Mouse (Mus musculus): Measurements from ENCODE around the gene Dop1a.

The Dop1a gene

GRCm38 (mm10) chr9:86466990-86467870 lies at the start of gene Dop1a:
Dop1a (plus strand) TSS chr9:86467154.
- peak; percentile 90 for DNase-seq (ENCODE audit: low spot score)

- no peak for DNase-seq (ENCODE audit: low spot score)
These were observed 49.0 kb upstream of the Dop1a start for GRCm38 (mm10) chr9:86417971-86418370.

GRCm38 (mm10) chr9:86419366-86419765 lies 47.6 kb upstream of the Dop1a start:
- DNase-seq (ENCODE audit: low spot score): no peak

DNA sequence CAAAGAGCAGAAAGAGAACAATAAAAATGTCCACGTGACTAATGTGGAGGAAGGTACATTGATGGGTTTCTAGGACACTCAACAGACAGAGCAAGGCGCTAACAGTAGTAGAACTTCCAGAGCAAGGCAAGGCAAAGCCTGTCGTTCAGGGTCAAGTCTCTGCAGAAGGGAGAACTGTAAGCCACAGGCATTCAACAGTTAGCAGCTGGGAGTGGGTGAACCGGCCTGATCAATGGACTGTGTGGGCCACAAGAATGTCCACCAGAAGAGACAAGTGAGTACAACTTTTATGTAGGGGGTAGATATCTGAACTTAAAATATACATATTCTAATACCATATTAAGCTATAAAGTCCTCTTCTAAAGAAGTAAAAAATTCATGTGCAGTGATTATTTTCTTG lies 43.6 kb upstream of the Dop1a start:
- DNase-seq (ENCODE audit: low spot score): no peak

DNA sequence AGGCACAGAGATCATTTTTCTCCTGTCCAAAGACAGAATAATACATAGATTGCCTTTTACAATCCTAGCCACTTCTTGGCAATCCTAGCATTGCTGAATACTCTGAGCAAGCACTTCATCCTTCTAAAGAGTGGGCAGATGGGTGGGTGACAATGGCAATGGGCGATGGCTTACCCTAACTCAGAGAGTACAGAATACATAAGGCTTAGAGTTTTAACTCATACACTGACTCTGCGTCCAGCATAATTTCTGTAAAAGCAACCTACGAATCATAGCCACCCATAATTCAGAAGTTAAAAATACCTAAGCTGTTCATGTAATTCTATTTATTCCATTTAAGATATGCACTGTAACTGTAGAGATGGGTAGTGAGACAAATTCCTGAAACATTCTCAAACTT lies 31.4 kb upstream of the Dop1a start:
- no peak for DNase-seq (ENCODE audit: low spot score)

DNA sequence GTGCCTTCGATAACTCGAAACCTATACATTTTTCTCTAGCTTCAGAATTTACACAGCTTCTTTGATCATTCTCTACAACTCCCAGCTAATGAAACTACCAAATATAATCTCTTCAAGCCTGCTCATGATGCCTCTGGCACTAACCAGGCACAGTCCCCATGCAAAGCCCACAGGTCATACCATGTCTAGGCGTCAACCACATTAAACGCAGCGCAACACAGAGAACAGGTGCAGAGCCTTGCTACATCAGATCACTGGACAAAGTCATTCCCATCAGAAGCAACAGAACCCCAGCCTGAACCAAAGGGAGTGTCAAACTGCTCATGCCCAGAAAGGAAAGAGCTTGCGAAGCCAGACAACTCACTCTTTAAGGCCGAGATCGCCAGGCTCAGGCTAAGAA lies 30.3 kb upstream of the Dop1a start:
- DNase-seq (ENCODE audit: low spot score): no peak

- no peak for DNase-seq (ENCODE audit: low spot score)
These were observed 28.5 kb upstream of the Dop1a start for GRCm38 (mm10) chr9:86438337-86439009.

GRCm38 (mm10) chr9:86442248-86442647 lies 24.7 kb upstream of the Dop1a start:
- no peak for DNase-seq (ENCODE audit: low spot score)

- DNase-seq (ENCODE audit: low spot score): no peak
These were observed 20.1 kb upstream of the Dop1a start for GRCm38 (mm10) chr9:86446847-86447246.

- DNase-seq (ENCODE audit: low spot score): no peak
These were observed 19.5 kb upstream of the Dop1a start for GRCm38 (mm10) chr9:86447431-86447830.

GRCm38 (mm10) chr9:86449581-86449980 lies 17.4 kb upstream of the Dop1a start:
- peak; percentile 55 for DNase-seq (ENCODE audit: low spot score)

DNA sequence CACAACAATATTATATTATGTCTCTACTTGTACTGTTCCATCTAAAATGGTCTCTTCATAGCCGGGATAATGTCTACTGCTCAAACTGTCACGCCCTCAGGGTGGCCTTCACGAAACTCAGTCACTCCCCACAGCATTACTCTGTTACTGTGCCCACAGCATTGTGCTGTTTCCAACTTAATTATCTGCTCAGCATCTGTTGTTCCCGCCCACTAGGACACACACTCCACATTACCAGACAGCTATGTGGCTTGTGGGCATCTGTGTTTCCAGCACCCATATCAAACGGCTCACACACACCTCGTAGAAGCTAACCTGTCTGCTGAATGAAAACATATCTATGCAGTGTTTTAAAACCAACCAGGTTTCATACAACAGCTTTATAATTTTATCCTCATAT lies 15.9 kb upstream of the Dop1a start:
- no peak for DNase-seq (ENCODE audit: low spot score)

DNA sequence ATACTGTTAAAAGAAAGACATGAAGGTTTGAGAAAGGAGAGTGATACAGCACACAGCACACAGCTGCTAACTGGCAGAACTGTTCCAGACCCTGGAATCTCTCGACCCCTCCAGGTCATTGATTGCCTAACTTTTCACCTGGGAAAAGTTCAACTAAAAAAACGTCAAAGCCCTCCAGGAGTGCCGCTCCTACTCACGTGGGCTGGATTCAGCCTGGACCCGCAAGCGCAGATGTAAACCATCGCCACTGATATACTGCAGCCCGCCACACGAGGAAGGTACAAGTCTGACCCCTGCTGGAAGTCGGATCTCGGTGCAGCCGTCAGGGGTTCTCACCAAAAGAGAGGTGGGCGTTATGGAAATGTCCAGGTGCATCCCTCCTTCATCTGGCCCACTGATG lies 15.3 kb upstream of the Dop1a start:
- DNase-seq (ENCODE audit: low spot score): peak; percentile 33

GRCm38 (mm10) chr9:86453626-86454025 lies 13.3 kb upstream of the Dop1a start:
- no peak for DNase-seq (ENCODE audit: low spot score)

DNA sequence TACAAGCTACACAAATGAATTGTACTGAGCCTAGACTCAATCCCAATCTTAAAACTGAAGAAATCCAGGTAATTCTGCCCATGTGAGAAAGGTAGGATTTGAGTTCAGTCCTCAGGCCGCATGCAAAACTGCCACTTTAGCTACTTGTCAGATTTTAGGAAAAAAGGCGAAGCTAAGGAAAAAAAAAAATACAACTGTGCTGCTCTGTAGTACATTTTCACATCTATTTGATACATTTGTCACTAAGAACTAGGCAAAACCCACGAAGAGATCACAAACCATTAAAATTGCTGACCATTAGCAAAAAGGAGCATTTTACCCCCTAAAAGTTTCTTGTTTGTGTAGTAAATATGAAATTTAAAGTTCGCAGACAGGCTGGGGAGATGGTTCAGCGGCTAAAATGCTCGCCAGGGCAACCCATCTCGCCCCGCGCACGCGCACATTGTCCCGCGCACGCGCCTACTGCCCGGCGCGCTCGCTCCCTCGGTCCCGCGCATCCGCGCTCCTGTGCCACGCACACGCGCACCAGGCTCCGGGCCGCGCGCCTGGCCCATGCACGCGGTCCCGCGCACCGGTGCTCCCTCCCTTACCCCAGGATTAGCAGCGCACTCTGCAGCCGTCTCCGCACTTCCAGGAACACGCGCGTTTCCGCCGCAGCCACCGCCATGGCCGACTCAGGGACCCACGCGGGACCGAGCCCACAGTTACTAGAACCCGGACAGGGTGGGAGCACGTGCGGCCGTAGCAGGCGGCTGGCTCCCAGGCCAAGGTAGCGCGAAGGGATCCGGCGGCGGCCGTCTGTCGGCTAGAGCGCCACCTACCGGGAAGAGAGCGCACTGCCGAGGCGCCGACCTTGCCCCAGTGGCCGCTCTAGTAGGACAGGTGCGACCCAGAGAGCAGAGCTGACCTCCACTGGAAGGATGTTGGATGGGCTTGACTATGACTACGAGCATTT lies 2.5 kb upstream of the Dop1a start, which contains the start of gene Ube2cbp:
Ube2cbp (minus strand) TSS at position 800 of the 955 bp plus-strand sequence.
- peak; percentile 81 for DNase-seq (ENCODE audit: low spot score)

- DNase-seq (ENCODE audit: low spot score): no peak
These were observed 9.0 kb downstream of the Dop1a start for GRCm38 (mm10) chr9:86475956-86476355.

- no peak for DNase-seq (ENCODE audit: low spot score)
These were observed 9.8 kb downstream of the Dop1a start for GRCm38 (mm10) chr9:86476763-86477162.

DNA sequence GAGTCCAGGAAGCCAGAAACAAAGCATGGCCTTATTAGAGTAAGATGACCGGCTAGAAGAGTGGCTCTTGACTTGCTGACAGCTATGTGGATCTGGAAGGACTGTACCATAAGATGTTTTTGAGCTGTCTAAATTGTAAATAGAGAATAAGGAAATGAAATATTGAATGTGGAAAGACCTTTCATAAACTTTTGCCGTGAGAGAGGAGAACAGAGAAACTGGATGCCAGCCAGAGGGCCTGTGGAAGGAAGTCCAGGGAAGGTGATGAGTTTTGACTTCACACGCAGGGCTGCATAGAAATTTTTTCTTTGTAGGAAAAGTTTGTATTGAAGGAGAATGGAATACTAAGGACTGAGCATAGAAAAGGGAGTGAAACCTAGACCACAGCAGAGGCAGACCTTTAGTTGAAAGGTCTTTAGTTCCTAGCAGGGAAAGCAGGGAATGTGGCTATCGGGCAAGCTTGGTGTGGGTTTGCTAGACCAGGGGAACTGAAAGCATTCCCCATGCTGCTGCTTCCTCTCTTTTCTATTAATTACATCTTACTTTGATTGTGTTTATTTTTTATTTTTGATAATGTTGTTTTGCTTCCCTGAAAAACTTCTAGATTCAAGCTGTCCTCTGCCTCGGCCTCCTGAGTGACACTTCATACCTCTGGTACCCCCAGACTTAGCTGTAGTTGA lies 11.6 kb downstream of the Dop1a start:
- DNase-seq (ENCODE audit: low spot score): no peak

GRCm38 (mm10) chr9:86482236-86482635 lies 15.3 kb downstream of the Dop1a start:
- no peak for DNase-seq (ENCODE audit: low spot score)

DNA sequence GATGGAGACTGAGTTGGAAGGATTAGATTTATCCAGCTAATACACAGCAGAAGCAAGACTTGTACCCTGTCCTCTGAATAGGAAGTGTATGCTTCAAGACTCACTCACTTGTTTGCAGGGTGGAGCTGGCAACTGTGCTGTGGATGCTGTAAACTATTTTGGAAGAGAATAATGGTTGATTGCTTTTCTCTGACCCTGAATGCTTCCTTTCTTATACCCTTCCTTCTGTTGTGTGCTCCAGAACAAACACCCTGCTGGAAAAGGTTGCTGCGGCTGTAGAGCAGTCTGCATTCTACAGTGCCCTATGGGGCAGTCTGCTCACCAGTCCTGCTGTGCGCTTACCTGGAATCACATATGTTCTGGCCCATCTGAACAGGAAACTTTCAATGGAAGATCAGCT lies 24.8 kb downstream of the Dop1a start:
- no peak for DNase-seq (ENCODE audit: low spot score)

DNA sequence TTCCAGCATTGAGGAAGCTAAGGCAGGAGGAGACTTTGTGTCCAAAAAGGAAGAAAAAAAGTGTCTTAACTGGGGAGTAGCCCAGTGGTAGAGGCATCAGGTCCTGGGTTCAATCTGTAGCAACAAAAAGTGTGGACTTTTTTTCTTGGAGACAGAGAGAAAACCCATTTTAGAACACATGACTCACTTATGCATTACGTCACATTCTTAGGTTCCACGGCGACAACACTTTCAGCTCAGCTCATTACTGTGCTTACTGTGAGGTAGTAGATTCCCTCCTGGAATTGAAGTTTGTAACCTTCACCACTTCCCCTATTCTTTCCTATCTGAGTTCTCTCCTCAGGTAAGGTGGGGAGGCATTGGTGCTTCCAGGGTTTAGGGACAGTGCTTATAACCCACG lies 29.3 kb downstream of the Dop1a start:
- DNase-seq (ENCODE audit: low spot score): no peak

GRCm38 (mm10) chr9:86499083-86499482 lies 32.1 kb downstream of the Dop1a start:
- DNase-seq (ENCODE audit: low spot score): no peak
